Mouse (Mus musculus) hematopoietic stem cell, adult 5-6 weeks (primary cell): ENCODE data around the gene Tbx6. TPM values are rescaled to one million over a fixed set of nuclear protein-coding genes. Genes with fewer than 3 reads are reported as not detected.

ENCODE experiments used
- ATAC-seq, 2 experiments: fragments of 125-278 bp in 1 of 2; replicated peaks in 1 of 2; 2 replicates each; pipeline ENCODE4 v1.8.0; 2016 to 2017; ENCODE audit warnings: inconsistent platforms in 2 of 2, mild to moderate bottlenecking in 2 of 2, moderate number of reproducible peaks in 2 of 2, low read depth in 1 of 2, moderate TSS enrichment in 1 of 2; ENCODE audit not compliant: low FRiP score in 2 of 2, poor library complexity in 2 of 2, severe bottlenecking in 2 of 2, insufficient read depth in 1 of 2, low TSS enrichment in 1 of 2
- total RNA-seq: library from RNA; stranded (forward); fragments of 172-1452, 232-1000 nt; gene quantifications from 2 replicates; pipeline ENCODE4 v1.2.3, GENCODE M21; 2017

The Tbx6 gene
- total RNA-seq = 0.25 TPM in 1 of 2 replicates, not detected in the other

DNA sequence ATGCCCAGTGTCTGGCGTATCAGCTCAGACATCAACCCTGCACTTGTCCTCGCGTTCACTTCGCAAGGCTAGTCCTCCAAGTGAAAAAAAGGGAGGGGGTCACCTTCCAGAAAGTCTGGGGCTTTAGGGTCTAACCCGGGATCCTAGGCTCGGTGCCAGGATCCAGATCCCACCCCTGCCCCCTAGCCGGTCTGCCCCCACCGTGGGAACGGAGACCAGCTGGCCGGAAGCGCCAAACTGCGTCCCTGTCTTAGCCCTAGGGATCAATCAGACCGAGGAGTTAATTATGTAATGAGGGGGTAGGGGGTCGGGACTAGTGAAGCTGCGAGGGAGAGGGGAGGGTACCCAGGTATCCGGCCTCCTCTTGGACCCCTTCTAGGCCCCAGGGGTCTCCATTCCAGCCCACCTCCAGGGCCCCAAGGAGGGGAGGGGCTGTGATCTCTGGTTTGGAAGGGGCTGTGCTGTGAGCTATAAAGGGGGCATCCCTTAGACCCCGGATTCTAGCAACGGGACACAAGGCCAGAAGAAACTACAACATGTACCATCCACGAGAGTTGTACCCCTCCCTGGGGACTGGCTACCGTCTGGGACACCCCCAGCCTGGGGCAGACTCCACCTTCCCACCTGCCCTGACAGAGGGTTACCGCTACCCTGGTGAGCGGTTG, at the start of gene Tbx6:
TSS of gene Tbx6 (plus strand) at position 513 of the 665 bp plus-strand sequence.
- no peak for ATAC-seq

DNA sequence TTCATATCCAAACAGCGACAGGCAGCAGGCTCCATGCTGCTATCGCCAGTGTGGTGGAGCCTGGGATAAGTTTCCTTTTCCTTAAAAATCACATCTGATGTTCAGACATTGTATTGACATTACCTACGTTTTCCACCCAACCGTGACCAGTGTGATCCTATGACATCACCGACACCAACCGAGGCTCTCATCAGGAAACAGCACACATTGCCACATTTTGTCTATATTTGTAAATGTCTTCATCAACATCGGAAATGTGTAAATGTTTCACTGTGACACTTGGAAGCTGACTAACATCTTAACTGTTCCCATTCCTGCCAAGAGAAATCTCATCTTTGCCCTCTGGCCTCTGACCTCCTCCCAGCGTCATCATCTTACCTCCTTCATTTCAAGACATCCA, 45.2 kb upstream of the Tbx6 start:
- ATAC-seq = peak in 1 of 2 experiments; percentile 39; a peak in 1 of 4 replicates

DNA sequence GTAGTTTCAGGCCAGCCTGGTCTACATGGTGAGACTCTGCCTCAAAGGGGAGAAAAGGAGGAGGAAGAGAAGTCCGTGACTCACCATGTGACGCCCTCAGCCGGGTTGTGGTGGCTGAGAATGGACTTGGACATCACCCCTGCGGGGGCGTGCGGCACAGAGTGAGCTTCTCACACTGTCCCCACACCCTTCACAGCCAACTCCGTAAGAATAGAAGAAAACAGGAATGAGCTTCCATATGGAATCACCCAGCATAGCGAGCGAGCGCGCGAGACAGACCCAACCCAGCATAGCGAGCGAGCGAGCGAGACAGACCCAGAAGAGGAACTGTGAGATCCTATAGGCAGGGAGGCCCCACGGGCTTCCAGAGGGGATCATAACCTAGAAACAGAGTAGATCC, 41.7 kb upstream of the Tbx6 start:
- ATAC-seq = no peak

DNA sequence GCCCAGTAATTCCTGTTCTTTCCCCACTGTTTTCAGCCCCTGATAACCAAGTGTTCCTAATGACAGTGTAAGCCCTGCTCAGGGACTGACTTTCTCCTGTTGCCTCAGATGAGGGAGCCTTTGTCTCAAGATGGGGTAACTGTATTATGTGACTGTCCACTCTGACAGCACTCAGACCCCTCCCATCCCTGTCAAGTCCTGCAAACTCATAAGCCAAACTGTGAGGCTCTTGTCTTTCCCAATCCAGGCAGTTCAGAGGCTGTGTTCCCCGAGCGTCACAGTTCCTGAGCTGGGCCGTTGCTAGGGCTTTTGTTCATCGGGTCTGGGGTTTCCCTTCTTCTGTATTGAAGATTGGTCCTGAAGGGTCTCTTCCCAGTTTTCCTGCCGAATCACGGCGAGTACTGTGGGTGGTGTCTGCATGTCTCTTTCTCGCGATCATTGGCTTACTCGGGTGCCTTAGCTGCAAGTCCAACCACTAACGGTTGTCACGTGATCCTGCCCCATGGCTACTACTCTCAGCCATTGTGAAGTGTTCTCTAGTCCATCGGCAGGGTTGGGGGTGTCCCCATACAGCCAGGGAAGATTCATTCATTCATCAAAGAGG, 41.0 kb upstream of the Tbx6 start:
- no peak for ATAC-seq

- no peak for ATAC-seq
Measured at GRCm38 (mm10) chr7:126740977-126741376, 40.3 kb upstream of the Tbx6 start.

- ATAC-seq = no peak
Measured at GRCm38 (mm10) chr7:126741452-126741851, 39.8 kb upstream of the Tbx6 start.

GRCm38 (mm10) chr7:126741964-126742482, 39.3 kb upstream of the Tbx6 start:
- ATAC-seq = no peak

DNA sequence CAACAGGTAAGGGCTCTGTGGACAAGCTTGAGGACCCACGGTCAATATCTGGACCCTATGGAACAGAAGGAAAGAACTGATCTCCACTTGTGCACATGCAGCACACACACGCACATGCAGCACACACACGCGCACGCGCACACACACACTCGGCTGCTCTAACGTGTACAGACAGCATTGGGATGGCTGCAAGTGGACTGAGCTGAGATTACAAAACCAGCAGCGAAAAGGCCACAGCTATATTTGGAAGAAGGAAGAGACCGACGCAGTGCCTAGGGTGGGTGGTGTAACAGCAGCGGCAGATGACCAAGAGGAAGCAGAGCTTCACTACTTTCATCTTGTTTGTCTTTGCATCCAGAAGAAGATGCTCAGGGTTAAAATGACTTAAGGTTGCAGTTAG, 35.2 kb upstream of the Tbx6 start:
- ATAC-seq = peak; percentile 66 to 75; a peak in 3 of 4 replicates

- peak; percentile 72 to 81 for ATAC-seq
Measured at GRCm38 (mm10) chr7:126746798-126747197, 34.5 kb upstream of the Tbx6 start.

- ATAC-seq = no peak
Measured at GRCm38 (mm10) chr7:126748824-126749223, 32.5 kb upstream of the Tbx6 start.

DNA sequence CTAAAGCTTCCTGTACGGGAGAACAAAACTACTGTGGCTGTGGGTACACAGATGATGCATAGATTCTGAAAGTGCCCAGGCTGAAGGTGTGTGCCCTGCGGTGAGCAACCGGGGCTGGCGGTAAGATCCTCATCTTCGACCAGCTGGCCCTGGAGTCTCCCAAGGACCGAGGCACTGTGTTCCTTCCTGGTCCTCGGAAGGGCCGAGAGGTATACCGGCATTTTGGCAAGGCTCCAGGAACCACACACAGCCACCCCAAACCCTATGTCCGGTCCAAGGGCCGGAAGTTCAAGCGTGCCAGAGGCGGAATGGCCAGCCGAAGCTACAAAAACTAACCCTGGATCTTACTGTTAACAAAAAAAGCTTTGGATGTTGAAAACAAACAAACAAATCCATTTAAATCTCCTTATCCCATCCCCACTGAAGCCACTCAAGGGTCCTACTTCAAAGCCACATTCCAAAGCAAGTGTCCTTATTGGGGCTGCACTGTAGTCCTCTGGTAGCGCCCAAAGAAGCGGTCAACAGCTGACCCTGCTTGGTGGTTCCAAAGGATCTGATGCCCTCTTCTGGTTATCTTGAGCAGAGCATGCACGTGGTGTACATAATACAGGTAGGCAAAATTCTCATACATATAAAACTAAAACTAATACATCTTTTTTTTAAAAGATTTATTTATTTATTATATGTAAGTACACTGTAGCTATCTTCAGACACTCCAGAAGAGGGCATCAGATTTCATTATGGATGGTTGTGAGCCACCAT, 31.5 kb upstream of the Tbx6 start:
- no peak for ATAC-seq

DNA sequence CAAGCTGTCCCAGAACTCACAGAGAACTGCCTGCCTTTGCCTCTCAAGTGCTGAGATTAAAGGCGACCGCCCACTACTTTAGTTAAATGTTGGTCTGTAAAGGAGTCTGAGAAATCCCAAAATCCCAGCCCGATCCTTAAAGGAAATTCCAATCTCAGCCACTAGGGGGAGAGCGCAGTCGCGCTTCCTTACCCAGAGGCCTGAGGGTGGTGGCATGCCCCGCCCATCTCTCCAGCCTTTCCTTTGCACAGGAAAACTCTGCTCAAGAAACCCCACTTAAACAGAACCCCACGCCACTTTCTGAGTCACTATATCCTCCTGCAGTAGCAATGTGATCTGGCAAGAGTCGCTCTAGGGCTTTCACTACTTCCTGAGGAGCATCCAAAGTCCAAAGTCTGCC, 26.4 kb upstream of the Tbx6 start:
- ATAC-seq = peak; percentile 43 to 65; a peak in 3 of 4 replicates

GRCm38 (mm10) chr7:126758539-126758938, 22.7 kb upstream of the Tbx6 start:
- no peak for ATAC-seq

DNA sequence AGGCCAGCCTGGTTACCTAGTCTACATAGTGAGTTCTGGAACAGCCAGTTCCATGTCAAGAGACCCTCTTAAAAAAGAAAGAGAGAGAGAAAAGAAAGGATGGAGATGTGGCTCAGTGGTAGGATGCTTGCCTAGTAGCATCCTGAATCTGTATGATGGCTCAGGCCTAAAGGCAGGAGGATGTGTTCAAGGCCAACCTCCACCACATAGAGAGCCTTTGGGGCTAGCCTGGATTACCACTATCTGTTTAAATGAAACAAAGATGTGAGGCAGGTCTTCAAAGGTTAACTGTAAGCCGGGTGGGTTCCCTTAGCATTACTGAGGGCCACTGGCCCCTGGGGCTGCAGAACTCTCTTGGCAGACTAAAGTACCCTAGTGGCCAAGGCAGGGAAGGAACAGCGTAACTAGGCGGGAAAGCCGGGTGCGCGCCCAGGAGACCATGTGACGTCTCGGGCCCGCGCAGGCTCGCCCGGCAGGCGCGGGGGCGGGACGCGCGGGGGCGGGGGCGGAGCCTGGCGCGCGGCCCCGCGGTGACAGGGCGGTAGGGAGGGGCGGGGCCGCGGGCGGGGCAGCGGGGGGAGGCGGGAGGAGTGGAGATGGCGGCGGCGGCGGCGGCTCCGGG, 22.1 kb upstream of the Tbx6 start, which contains the start of gene Mapk3:
TSS of gene Mapk3 (plus strand) at position 552 of the 622 bp plus-strand sequence.
- peak; percentile 74 to 83 for ATAC-seq

DNA sequence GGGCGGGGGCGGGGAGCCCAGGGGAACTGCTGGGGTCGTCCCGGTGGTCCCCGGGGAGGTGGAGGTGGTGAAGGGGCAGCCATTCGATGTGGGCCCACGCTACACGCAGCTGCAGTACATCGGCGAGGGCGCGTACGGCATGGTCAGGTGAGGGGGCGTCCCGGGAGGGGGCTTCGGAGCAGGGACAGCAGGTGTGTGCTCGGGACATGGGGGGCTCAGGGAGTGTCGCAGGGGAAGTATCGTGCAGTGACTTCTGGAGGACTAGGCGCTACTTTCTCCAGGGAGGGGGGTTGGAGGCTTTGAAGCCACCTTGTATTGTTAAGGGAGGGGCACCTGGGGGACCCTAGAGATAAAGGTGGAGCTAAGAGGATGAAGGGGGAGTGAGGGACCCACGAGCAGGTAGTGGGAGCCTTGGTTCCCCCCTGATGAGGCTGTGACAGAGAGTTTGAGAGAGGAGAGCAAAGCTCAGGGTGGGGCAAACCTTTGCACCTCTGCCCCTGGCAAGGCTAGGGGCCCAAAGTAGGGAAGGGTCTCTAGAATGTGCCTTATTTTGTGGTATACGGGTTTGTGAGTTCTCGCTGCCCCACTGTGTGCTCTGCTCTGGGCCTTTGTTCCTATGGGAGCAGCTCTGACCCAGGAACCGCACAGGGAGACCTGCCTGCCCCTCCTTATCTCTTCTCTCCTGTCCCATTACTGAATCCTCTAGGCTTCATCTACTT, 21.5 kb upstream of the Tbx6 start:
- ATAC-seq = peak in 1 of 2 experiments; percentile 7; a peak in 1 of 4 replicates

GRCm38 (mm10) chr7:126760391-126760802, 20.9 kb upstream of the Tbx6 start:
- ATAC-seq = no peak

DNA sequence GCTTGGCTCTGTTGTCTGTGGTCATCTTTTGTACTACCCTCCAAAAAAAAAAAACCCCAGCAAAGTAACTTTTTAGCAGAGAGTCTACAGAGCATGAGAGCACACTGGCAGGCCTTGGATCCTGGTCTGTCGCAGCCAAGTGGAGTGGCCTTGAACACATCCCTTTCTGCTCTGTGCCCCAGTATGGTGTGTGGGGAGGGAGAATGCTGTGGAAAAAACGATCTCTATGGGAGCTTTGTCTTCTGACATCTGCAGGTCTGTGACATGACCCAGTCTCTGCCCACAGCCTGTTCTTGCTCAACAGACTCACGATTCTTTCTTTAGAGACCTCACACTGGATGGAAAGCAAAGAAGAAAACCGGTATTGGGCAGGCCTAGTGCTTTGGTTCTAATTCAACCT, 20.3 kb upstream of the Tbx6 start:
- ATAC-seq = no peak
